Mouse (Mus musculus) testis, postnatal 10 days (tissue): Measurements from ENCODE around the gene Arl6.

Experiments
- DNase-seq: peaks from one replicate; pipeline ENCODE4 v3.0.0; 2021; ENCODE audit warnings: low spot score

Arl6 gene

GRCm38 (mm10) chr16:59639102-59639691, at the start of gene Arl6:
TSS of gene Arl6 (minus strand) at chr16:59639391.
- peak; percentile 97 for DNase-seq

DNA sequence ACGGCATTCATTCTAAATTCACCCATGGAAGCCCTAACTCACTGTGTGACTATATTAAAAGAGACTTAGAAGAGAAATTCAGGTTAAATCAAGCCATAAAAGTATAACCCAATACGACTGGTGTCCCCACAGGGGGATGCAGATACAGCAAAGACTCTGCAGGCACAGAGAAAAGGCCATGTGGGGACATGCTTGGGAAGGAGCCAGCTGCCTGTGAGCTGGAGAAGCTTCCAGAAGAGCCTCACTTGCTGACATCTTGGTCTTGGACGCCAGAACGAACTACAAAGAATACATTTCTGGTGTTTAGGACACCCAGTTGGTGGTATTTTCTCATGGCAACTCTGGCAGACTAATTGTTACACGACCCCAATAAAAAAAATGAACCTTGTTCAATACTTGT, 45.9 kb upstream of the Arl6 start:
- no peak for DNase-seq

- DNase-seq = peak; percentile 74
Observed at GRCm38 (mm10) chr16:59683434-59683833, 44.2 kb upstream of the Arl6 start.

GRCm38 (mm10) chr16:59682216-59682891, 43.2 kb upstream of the Arl6 start:
- no peak for DNase-seq

DNA sequence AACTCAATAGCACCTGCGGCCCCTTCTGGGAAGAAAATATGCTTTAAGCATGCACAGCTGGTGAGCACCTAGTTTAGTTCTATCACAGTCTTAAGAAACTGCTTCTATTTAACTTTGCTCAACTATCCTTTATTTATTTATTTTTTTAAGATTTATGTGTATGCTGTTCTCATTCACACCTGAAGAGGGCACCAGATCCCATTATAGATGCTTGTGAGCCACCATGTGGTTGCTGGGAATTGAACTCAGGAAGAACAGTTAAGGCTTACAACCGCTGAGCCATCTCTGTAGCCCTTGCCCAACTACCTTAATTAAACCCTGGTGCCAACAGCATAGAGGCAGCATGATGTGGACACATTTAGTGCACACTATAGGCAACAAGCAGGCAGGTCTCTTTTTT, 27.7 kb upstream of the Arl6 start:
- DNase-seq = no peak

DNA sequence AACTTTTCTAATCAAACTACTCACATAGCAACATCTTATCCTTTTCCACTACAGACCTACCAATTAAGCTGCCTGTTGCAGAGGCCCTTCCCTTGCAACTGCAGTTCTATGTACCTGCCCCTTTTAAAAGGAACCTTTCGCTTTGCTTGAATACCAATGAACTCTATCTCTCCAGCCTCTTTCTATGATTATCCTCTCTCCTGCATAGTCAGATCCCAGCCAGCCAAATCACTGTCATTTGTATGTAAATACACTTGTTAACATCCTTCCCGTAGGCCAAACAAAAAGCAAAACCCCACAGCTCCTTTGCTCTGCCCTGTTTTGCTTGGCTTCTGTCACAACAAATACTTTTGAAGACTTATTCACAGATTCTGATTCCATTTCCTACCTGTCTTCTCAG, 4.6 kb upstream of the Arl6 start:
- DNase-seq = no peak

GRCm38 (mm10) chr16:59639985-59640384, 794 bp upstream of the Arl6 start:
- DNase-seq = no peak

GRCm38 (mm10) chr16:59634598-59634997, 4.6 kb downstream of the Arl6 start:
- DNase-seq = no peak

GRCm38 (mm10) chr16:59621554-59621953, 17.6 kb downstream of the Arl6 start:
- DNase-seq = no peak

DNA sequence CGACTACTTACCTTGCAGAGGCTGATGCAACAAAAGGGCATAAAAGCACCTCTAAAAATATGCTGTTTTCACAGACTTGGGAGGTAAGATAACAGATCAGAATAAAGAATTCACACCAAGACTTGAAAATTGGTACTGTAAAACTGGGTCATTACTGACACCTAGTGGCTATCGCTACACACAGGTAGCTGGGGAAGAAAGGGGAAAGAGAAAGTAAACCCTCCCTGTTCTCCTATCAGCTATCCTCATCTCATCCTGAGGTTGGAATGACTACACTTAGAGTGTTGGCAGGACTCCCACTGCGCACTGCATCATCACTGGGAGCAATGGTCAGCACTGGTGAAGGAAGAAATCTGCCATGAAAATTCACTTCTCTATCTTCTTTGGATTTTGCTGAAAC, 22.0 kb downstream of the Arl6 start:
- no peak for DNase-seq

GRCm38 (mm10) chr16:59615675-59616074, 23.5 kb downstream of the Arl6 start:
- DNase-seq = no peak

GRCm38 (mm10) chr16:59610750-59611149, 28.4 kb downstream of the Arl6 start:
- DNase-seq = no peak

DNA sequence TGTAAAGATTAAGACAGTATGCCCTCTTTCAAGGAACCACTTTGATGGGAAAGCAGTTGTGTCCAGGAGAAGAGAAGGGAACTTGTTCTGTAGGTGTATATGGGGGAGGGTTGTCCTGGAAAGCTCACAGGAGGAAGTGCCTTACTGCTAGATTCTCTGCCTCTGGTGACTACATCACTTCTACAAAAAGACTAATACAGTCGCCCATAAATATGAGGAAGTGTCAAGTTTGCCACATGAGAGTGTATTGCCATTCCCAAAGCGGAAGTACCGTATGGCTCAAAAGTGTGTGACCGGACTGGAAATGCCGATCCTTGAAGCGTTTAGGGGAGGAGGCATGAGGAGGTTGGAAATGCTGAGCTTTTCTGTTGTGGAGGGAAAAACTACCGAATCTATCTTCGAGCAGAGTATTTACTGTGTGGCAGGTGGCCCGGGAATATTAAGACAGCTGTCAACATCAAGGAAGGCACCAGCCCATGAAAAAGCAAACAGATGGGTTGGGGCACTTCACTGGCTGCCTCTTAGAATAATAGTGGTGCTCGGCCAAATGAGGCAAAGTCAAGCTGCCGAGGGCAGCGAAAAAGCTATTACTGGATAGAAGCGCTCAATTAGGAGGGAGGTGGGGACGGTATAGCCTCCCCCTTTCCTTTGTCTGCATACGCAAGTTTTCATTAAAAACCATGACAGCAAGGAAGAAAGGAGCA, 35.0 kb downstream of the Arl6 start:
- DNase-seq = no peak

GRCm38 (mm10) chr16:59600311-59601251, 38.6 kb downstream of the Arl6 start, which contains the start of gene Crybg3:
TSS of gene Crybg3 (minus strand) at chr16:59600979.
- DNase-seq = peak; percentile 87

- no peak for DNase-seq
Observed at GRCm38 (mm10) chr16:59599411-59600265, 39.6 kb downstream of the Arl6 start.

GRCm38 (mm10) chr16:59598997-59599396, 40.2 kb downstream of the Arl6 start:
- DNase-seq = no peak

GRCm38 (mm10) chr16:59597256-59597655, 41.9 kb downstream of the Arl6 start:
- no peak for DNase-seq

DNA sequence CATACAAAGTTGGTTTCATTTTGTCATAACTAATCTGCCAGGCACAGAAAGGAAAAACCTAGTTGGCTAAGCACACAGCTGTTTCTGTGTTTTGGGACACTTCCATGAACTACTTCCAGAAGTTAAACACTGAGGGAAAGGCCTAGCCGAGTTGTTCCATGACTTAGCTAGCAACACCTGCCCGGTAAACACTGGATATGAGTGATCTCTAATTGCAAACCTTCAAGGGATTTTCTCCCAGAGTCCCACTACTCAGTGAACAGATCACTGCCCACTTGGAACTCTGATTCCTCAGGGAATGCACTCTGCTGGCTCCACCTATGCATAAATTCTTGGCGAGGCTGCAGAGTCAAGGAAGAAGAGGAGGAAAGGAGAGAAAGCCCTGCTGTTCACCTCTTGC, 44.5 kb downstream of the Arl6 start:
- DNase-seq = no peak

GRCm38 (mm10) chr16:59590790-59591189, 48.4 kb downstream of the Arl6 start:
- no peak for DNase-seq

DNA sequence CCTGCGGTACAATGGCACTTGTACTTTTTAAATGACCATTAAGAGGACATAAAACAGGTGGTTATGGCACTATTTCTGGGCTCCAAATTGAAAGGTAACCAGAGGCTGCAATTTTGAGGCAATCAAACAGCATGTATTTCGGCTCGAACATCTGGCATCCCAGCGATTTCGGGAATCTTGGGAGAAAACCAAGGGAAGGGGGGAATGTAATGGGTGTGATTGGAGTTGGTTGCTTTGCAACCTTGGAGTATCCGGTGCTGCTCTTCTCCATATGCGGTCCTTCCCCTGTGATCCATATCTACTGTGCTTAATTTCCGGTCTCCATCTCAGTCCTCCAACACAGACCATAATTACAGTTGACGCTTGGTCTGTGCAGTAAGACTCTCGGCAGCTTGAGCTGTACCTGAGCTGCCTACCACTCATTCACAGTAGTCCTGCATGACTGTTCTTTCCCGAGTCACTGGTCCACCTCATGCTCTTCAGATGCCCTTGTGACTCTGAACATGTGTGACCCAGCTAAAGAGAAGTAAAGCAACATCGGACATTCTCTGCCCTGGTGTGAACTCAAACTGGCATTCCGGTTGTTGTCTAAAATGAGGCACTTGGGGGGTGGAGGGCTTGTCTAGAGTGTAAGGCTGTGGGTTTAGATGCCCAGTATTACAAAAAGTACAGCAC, 50.7 kb downstream of the Arl6 start:
- no peak for DNase-seq

DNA sequence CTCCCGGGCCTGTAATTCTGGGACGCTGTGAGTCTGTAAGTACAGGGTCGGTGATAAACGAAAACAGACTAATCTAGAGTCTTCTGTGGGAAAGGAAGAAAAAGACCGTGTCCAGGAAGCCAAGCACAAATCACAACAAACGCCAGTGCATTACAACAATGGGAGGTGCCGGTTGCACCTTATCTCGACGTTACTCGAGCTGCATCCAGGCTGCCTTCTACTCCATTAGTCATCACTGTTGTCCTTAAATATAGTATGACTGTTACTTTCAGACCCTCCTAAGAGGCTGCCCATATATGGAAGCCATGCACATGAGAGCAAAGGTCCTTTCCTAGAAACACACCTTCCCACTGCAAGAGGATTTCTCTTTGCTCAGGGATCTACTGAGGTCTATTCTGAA, 51.4 kb downstream of the Arl6 start:
- no peak for DNase-seq
